Mouse (Mus musculus): ENCODE measurements around the gene Hoxb7. TPM values are rescaled to one million over a fixed set of nuclear protein-coding genes. Genes with fewer than 3 reads are reported as not detected.

Hoxb7 gene
- total and polyA plus RNA-seq, 2 experiments from 2014 or later: 0.20 TPM; not detected in 1

DNA sequence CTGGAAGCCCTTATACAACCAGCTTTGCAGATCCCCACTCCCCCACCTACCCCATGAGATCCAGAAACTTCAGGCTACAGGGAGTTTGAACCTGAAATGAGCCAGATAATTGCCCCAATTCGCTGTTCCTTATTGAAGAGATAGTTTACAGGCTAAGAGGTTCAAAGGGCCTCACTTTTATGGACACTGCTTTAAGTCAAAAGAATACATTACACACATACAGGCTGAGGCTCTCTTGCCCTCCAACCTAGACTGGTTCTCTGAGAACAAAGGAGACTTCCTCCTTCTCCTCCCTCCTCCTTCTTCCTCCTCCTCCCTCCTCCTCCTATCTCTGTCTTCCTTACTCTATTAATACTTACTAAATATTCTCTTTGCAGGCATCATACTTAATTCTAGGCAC is 26.9 kb upstream of the Hoxb7 start:
- H3K4me2 ChIP-seq (ENCODE audit: low read depth, low read length): no peak overlapping the region
- no peak for ATAC-seq (ENCODE audit: insufficient read depth, low read depth)

DNA sequence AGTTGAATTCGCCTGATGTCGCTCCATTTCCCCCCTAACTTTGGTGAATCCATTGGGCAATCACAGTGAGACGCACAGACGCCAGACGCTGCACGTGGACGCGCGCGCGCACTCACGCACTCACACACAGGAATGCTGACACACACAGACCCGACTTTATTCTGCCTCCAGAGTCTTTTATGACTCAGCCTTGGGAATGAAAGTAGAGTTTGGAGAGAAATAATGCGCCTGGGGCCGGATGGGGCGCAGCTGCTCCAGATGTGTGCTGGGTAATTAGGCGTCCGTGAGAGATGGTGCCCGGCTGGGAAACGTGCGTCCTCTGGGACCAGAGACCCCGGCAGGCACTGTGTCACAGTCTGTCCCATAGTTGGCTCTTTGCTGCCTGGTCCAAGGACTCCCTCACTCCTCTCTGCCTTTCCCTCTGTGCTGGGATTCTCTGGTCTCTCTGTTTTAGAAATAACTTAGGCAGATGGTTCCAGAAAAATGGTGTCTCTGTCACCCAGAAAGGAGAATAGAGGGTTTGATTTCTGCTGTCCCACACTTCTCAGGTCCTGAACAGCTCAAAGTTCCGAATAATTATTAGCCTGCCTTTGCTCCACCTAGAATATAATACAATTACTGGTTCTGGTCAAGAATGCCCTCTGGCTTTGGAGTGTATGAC is 26.0 kb upstream of the Hoxb7 start:
- Histone ChIP-seq H3K9ac (replicated peaks; ENCODE audit: low read depth, low read length) (no peak overlapping the region), H3K27me3 (ENCODE audit: control insufficient read depth, insufficient read depth, low read length) (peaks cover 100% of the 10 kb centered on the region), H3K36me3 (replicated peaks; ENCODE audit: control insufficient read depth, insufficient read depth, low read length) (no peaks in the 10 kb centered on the region), H3K4me1 (ENCODE audit: control insufficient read depth, insufficient read depth) (no peaks in the 10 kb centered on the region), H3K4me2 (ENCODE audit: low read depth, low read length) (no peak overlapping the region), H3K9me3 (replicated peaks; ENCODE audit: control insufficient read depth, low read length) (no peaks in the 10 kb centered on the region), H3K4me3 (ENCODE audit: low read depth, low read length) (no peak overlapping the region), H3K27ac (ENCODE audit: low read depth) (no peak overlapping the region)
- DNase-seq (ENCODE audit: low spot score): no peak
- 4% methylated on average over 23 of the region's 23 CpGs for WGBS
- TF ChIP-seq EP300 (IDR thresholded peaks at IDR 0.05; ENCODE audit: low read depth) (no peak), CTCF (IDR thresholded peaks at IDR 0.05; ENCODE audit: low read depth) (no peak)
- ATAC-seq (ENCODE audit: insufficient read depth, low read depth): no peak

More for the DNA sequence above, 26.9 kb upstream of the Hoxb7 start:
- no peak for TF ChIP-seq EP300 (IDR thresholded peaks at IDR 0.05; ENCODE audit: low read depth)
- no peak for TF ChIP-seq CTCF (IDR thresholded peaks at IDR 0.05; ENCODE audit: low read depth)
- Histone ChIP-seq H3K9ac (replicated peaks; ENCODE audit: low read depth, low read length) (no peak overlapping the region), H3K9me3 (replicated peaks; ENCODE audit: control insufficient read depth, low read length) (no peaks in the 10 kb centered on the region), H3K4me1 (ENCODE audit: control insufficient read depth, insufficient read depth) (no peaks in the 10 kb centered on the region), H3K27ac (ENCODE audit: low read depth) (no peak overlapping the region), H3K36me3 (replicated peaks; ENCODE audit: control insufficient read depth, insufficient read depth, low read length) (no peaks in the 10 kb centered on the region), H3K27me3 (ENCODE audit: control insufficient read depth, insufficient read depth, low read length) (peaks cover 100% of the 10 kb centered on the region), H3K4me3 (ENCODE audit: low read depth, low read length) (no peak overlapping the region)
- 11% methylated on average over 1 of the region's 1 CpGs for WGBS
- DNase-seq (ENCODE audit: low spot score): no peak

GRCm38 (mm10) chr11:96261323-96261890 is 25.0 kb upstream of the Hoxb7 start:
- ATAC-seq (ENCODE audit: insufficient read depth, low read depth): peak; percentile 57
- DNase-seq (ENCODE audit: low spot score): peak; percentile 39
- no peaks in the 10 kb centered on the region for H3K36me3 ChIP-seq (replicated peaks; ENCODE audit: control insufficient read depth, insufficient read depth, low read length)
- TF ChIP-seq CTCF (IDR thresholded peaks at IDR 0.05; ENCODE audit: low read depth): peak; percentile 62
- no peak for TF ChIP-seq EP300 (IDR thresholded peaks at IDR 0.05; ENCODE audit: low read depth)
- H3K9ac ChIP-seq (replicated peaks; ENCODE audit: low read depth, low read length): no peak overlapping the region
- H3K27ac ChIP-seq (ENCODE audit: low read depth): no peak overlapping the region
- WGBS: 2% methylated on average over 24 of the region's 24 CpGs
- H3K9me3 ChIP-seq (replicated peaks; ENCODE audit: control insufficient read depth, low read length): no peaks in the 10 kb centered on the region
- peaks cover 100% of the 10 kb centered on the region for H3K27me3 ChIP-seq (ENCODE audit: control insufficient read depth, insufficient read depth, low read length)
- H3K4me2 ChIP-seq (ENCODE audit: low read depth, low read length): no peak overlapping the region
- H3K4me3 ChIP-seq (ENCODE audit: low read depth, low read length): no peak overlapping the region
- H3K4me1 ChIP-seq (ENCODE audit: control insufficient read depth, insufficient read depth): no peaks in the 10 kb centered on the region

DNA sequence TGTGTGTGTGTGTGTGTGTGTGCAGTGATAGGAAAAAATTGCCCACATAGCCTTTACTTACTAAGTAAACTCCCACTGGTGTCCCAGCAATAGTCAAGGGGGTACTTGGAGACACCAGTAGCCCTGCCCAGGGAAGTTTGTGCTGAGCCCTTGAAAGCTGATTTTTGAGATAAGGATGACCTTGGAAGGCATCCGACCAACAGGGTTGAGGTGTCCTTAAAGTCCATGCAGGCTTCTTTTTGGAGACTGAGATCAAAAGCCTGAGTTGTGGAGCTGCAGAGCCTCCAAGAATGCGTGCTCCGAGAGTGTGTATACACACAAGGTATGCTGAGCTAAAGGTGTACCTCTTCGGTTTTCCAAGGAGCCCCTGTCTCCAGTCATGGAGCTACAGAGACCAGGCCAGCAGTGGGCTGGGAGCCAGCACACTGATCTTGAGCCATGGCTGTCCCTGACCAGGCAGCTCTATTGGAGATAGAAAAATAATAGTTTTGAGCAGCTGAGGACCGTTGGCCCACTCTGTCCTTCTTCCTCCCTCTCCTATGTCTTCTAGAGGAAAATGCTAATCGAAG is 24.1 kb upstream of the Hoxb7 start:
- no peak for DNase-seq (ENCODE audit: low spot score)
- no peak for ATAC-seq (ENCODE audit: insufficient read depth, low read depth)
- no peak overlapping the region for H3K9ac ChIP-seq (replicated peaks; ENCODE audit: low read depth, low read length)
- no peaks in the 10 kb centered on the region for H3K9me3 ChIP-seq (replicated peaks; ENCODE audit: control insufficient read depth, low read length)
- H3K4me1 ChIP-seq (ENCODE audit: control insufficient read depth, insufficient read depth): no peaks in the 10 kb centered on the region
- no peak overlapping the region for H3K4me2 ChIP-seq (ENCODE audit: low read depth, low read length)
- H3K27me3 ChIP-seq (ENCODE audit: control insufficient read depth, insufficient read depth, low read length): peaks cover 100% of the 10 kb centered on the region
- H3K4me3 ChIP-seq (ENCODE audit: low read depth, low read length): no peak overlapping the region
- no peak for TF ChIP-seq EP300 (IDR thresholded peaks at IDR 0.05; ENCODE audit: low read depth)
- no peak for TF ChIP-seq CTCF (IDR thresholded peaks at IDR 0.05; ENCODE audit: low read depth)
- no peak overlapping the region for H3K27ac ChIP-seq (ENCODE audit: low read depth)
- H3K36me3 ChIP-seq (replicated peaks; ENCODE audit: control insufficient read depth, insufficient read depth, low read length): no peaks in the 10 kb centered on the region
- WGBS: 11% methylated on average over 6 of the region's 6 CpGs

GRCm38 (mm10) chr11:96263636-96264389 is 22.6 kb upstream of the Hoxb7 start:
- WGBS: 3% methylated on average over 33 of the region's 33 CpGs
- DNase-seq (ENCODE audit: low spot score) (no peak), ATAC-seq (ENCODE audit: insufficient read depth, low read depth) (no peak)
- no peak overlapping the region for H3K4me2 ChIP-seq (ENCODE audit: low read depth, low read length)
- H3K4me1 ChIP-seq (ENCODE audit: control insufficient read depth, insufficient read depth): no peaks in the 10 kb centered on the region
- peaks cover 100% of the 10 kb centered on the region for H3K27me3 ChIP-seq (ENCODE audit: control insufficient read depth, insufficient read depth, low read length)
- peak overlapping the region; percentile 2; the same call in 1 of the 2 replicates for H3K4me3 ChIP-seq (ENCODE audit: low read depth, low read length)
- no peak overlapping the region for H3K9ac ChIP-seq (replicated peaks; ENCODE audit: low read depth, low read length)
- H3K9me3 ChIP-seq (replicated peaks; ENCODE audit: control insufficient read depth, low read length): no peaks in the 10 kb centered on the region
- H3K27ac ChIP-seq (ENCODE audit: low read depth): no peak overlapping the region
- no peaks in the 10 kb centered on the region for H3K36me3 ChIP-seq (replicated peaks; ENCODE audit: control insufficient read depth, insufficient read depth, low read length)
- no peak for TF ChIP-seq EP300 (IDR thresholded peaks at IDR 0.05; ENCODE audit: low read depth)
- no peak for TF ChIP-seq CTCF (IDR thresholded peaks at IDR 0.05; ENCODE audit: low read depth)
